Mouse (Mus musculus): ENCODE measurements around the gene Dcaf5. TPM values are rescaled to one million over a fixed set of nuclear protein-coding genes. Genes with fewer than 3 reads are reported as not detected.
"Not testable (repeated sequence)": the region's sequence is repeated elsewhere in the genome, so short reads cannot be mapped to it uniquely, and the experiment has no call there.

Gene Dcaf5
- polyA plus RNA-seq, 1 experiment = 17.2 TPM

- peak; percentile 95 for DNase-seq
- TF ChIP-seq CTCF (conservative IDR thresholded peaks at IDR 0.05; ENCODE audit: insufficient read depth, insufficient read length, low read depth, low read length) (no peak), POLR2A (IDR thresholded peaks at IDR 0.05; ENCODE audit: low read depth, low read length) (no peak)
- WGBS = under 1% methylated on average over 43 of the region's 45 CpGs
- Histone ChIP-seq H3K36me3 (ENCODE audit: control insufficient read depth, insufficient read depth, low read length) (no peaks in the 10 kb centered on the region), H3K27me3 (replicated peaks; ENCODE audit: control insufficient read depth, insufficient read depth, low read length) (no peaks in the 10 kb centered on the region), H3K4me3 (ENCODE audit: insufficient read depth, low read depth, low read length) (peak within 1 kb of the TSS; percentile 69), H3K4me1 (ENCODE audit: control insufficient read depth, insufficient read depth, low read length) (no peaks in the 10 kb centered on the region), H3K27ac (ENCODE audit: insufficient read depth, low read depth, low read length) (peak within 1 kb of the TSS; percentile 9; the same call in 1 of the 2 replicates)
These were observed 26.7 kb upstream of the Dcaf5 start, which contains the start of gene Exd2 for GRCm38 (mm10) chr12:80462942-80463651. Exd2 (plus strand) TSS chr12:80463095.

DNA sequence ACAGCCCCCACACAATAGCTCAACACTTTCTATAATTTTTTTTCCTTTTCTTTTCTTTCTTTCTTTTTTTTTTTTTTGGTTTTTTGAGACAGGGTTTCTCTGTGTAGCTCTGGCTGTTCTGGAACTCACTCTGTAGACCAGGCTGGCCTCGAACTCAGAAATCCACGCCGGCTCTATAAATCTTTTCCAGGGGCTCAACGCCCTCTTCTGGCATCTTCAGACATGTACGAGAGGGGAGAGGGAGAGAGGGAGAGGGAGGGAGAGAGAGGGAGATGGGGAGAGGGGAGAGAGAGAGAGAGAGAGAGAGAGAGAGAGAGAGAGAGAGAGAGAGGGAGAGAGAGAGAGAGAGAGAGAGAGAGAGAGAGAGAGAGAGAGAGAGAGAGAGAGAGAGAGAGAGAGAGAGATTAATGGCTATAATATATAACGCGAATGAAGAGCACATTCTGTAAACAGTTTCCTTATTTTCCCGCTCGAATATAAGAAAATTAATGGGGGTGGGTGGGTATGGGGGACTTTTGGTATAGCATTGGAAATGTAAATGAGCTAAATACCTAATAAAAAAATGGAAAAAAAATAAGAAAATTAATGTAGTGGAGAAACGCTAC lies 26.0 kb upstream of the Dcaf5 start:
- H3K36me3 ChIP-seq (ENCODE audit: control insufficient read depth, insufficient read depth, low read length); H3K4me3 ChIP-seq (ENCODE audit: insufficient read depth, low read depth, low read length); DNase-seq; H3K27ac ChIP-seq (ENCODE audit: insufficient read depth, low read depth, low read length); H3K4me1 ChIP-seq (ENCODE audit: control insufficient read depth, insufficient read depth, low read length); H3K27me3 ChIP-seq (replicated peaks; ENCODE audit: control insufficient read depth, insufficient read depth, low read length): not testable (repeated sequence)
- 6% methylated on average over 10 of the region's 10 CpGs for WGBS

DNA sequence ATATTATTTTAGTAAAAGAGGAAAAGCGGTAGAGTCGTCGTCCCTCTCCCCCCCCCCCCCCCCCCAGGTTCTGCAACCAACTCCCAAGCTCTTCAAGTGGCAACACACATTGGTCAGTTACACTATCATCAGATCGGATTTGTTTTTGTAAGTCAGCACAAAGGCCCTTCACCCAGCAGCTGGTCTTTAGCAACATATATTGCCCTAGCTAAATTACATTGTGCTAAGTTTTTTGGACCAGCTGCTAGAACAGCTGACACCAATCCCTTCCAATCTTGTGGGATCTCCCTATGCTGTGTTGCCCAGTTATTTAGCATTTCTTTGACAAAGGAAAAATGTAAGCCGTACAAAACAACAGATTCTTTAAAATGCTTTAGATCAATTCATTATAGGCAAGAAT lies 21.6 kb upstream of the Dcaf5 start:
- Histone ChIP-seq H3K36me3 (ENCODE audit: control insufficient read depth, insufficient read depth, low read length) (no peaks in the 10 kb centered on the region), H3K4me3 (ENCODE audit: insufficient read depth, low read depth, low read length) (no peak overlapping the region), H3K27ac (ENCODE audit: insufficient read depth, low read depth, low read length) (no peak overlapping the region), H3K27me3 (replicated peaks; ENCODE audit: control insufficient read depth, insufficient read depth, low read length) (no peaks in the 10 kb centered on the region), H3K4me1 (ENCODE audit: control insufficient read depth, insufficient read depth, low read length) (no peaks in the 10 kb centered on the region)
- WGBS = 47% methylated on average over 5 of the region's 5 CpGs
- TF ChIP-seq POLR2A (IDR thresholded peaks at IDR 0.05; ENCODE audit: low read depth, low read length) (no peak), CTCF (conservative IDR thresholded peaks at IDR 0.05; ENCODE audit: insufficient read depth, insufficient read length, low read depth, low read length) (no peak)
- no peak for DNase-seq

GRCm38 (mm10) chr12:80453506-80453905 lies 17.1 kb upstream of the Dcaf5 start:
- Histone ChIP-seq H3K36me3 (ENCODE audit: control insufficient read depth, insufficient read depth, low read length) (no peaks in the 10 kb centered on the region), H3K27me3 (replicated peaks; ENCODE audit: control insufficient read depth, insufficient read depth, low read length) (no peaks in the 10 kb centered on the region), H3K4me3 (ENCODE audit: insufficient read depth, low read depth, low read length) (no peak overlapping the region), H3K27ac (ENCODE audit: insufficient read depth, low read depth, low read length) (no peak overlapping the region), H3K4me1 (ENCODE audit: control insufficient read depth, insufficient read depth, low read length) (no peaks in the 10 kb centered on the region)
- WGBS = 86% methylated on average over 1 of the region's 1 CpGs
- no peak for DNase-seq
- TF ChIP-seq POLR2A (IDR thresholded peaks at IDR 0.05; ENCODE audit: low read depth, low read length) = no peak
- no peak for TF ChIP-seq CTCF (conservative IDR thresholded peaks at IDR 0.05; ENCODE audit: insufficient read depth, insufficient read length, low read depth, low read length)

- DNase-seq = no peak
- no peak overlapping the region for H3K27ac ChIP-seq (ENCODE audit: insufficient read depth, low read depth, low read length)
- no peaks in the 10 kb centered on the region for H3K4me1 ChIP-seq (ENCODE audit: control insufficient read depth, insufficient read depth, low read length)
- H3K4me3 ChIP-seq (ENCODE audit: insufficient read depth, low read depth, low read length) = no peak overlapping the region
- no peaks in the 10 kb centered on the region for H3K36me3 ChIP-seq (ENCODE audit: control insufficient read depth, insufficient read depth, low read length)
- H3K27me3 ChIP-seq (replicated peaks; ENCODE audit: control insufficient read depth, insufficient read depth, low read length) = no peaks in the 10 kb centered on the region
- TF ChIP-seq CTCF (conservative IDR thresholded peaks at IDR 0.05; ENCODE audit: insufficient read depth, insufficient read length, low read depth, low read length) (no peak), POLR2A (IDR thresholded peaks at IDR 0.05; ENCODE audit: low read depth, low read length) (no peak)
- WGBS = 85% methylated on average over 9 of the region's 9 CpGs
These were observed 8.2 kb upstream of the Dcaf5 start for GRCm38 (mm10) chr12:80444525-80445109.

DNA sequence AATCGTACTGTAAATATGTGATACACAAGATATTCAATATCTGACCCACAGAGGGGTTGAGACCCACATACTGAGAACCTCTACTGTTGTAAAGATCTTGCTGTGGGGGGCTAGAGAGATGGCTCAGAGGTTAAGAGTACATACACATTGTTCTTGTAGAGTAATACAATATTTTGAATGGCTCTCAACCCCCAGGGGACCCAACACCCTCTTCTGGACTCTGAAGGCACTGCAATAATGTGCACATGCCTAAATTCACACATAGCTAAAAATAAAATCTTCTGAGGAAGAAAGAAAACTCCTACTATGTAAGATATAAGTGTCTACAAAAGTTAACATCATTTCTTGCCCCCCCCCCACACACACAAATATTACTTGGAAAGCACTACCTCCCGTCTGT lies 4.6 kb upstream of the Dcaf5 start:
- no peaks in the 10 kb centered on the region for H3K4me1 ChIP-seq (ENCODE audit: control insufficient read depth, insufficient read depth, low read length)
- no peaks in the 10 kb centered on the region for H3K36me3 ChIP-seq (ENCODE audit: control insufficient read depth, insufficient read depth, low read length)
- peak; percentile 26 for DNase-seq
- no peak overlapping the region for H3K27ac ChIP-seq (ENCODE audit: insufficient read depth, low read depth, low read length)
- no peaks in the 10 kb centered on the region for H3K27me3 ChIP-seq (replicated peaks; ENCODE audit: control insufficient read depth, insufficient read depth, low read length)
- 77% methylated on average over 2 of the region's 2 CpGs for WGBS
- TF ChIP-seq CTCF (conservative IDR thresholded peaks at IDR 0.05; ENCODE audit: insufficient read depth, insufficient read length, low read depth, low read length) (peak; percentile 27; the same call in 1 of the 2 replicates), POLR2A (IDR thresholded peaks at IDR 0.05; ENCODE audit: low read depth, low read length) (no peak)
- H3K4me3 ChIP-seq (ENCODE audit: insufficient read depth, low read depth, low read length) = no peak overlapping the region

DNA sequence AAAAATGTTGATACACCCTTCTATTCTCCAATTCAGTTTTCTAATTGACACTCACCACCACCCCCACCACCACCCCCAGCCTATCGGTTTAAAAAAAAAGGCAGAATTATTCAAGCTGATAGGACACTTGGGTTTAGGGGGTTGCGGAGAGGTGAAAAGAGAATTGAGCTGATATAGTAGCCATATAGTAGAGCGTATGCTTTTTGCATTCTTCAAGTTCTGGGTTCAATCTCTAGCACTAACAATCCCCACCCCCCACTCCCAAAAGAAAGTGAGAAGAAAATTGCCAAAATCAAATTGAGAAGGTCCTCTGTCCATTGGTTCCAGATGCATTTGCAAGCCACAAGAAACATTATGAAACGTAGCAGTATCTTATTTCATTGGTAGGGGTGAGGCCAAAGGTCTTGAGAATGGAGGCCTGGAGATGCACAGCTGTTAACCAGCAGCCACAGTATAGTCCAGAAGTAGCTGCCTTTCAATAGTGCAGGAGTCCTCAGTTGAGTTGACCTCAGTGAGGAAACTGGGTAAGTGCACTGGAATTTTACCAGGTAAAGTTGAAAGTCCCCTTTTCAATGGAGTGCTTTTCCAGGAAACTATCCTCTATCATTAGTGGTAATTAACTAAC lies 762 bp upstream of the Dcaf5 start:
- 65% methylated on average over 4 of the region's 4 CpGs for WGBS
- H3K4me1 ChIP-seq (ENCODE audit: control insufficient read depth, insufficient read depth, low read length) = no peaks in the 10 kb centered on the region; the same call in 1 of the 2 replicates
- H3K4me3 ChIP-seq (ENCODE audit: insufficient read depth, low read depth, low read length) = peak overlapping the region; percentile 79
- no peaks in the 10 kb centered on the region for H3K27me3 ChIP-seq (replicated peaks; ENCODE audit: control insufficient read depth, insufficient read depth, low read length)
- DNase-seq = peak; percentile 71
- no peak for TF ChIP-seq POLR2A (IDR thresholded peaks at IDR 0.05; ENCODE audit: low read depth, low read length)
- no peak for TF ChIP-seq CTCF (conservative IDR thresholded peaks at IDR 0.05; ENCODE audit: insufficient read depth, insufficient read length, low read depth, low read length)
- no peaks in the 10 kb centered on the region for H3K36me3 ChIP-seq (ENCODE audit: control insufficient read depth, insufficient read depth, low read length)
- peak overlapping the region; percentile 28 for H3K27ac ChIP-seq (ENCODE audit: insufficient read depth, low read depth, low read length)

All from kidney, adult 2 months (tissue).